Mouse (Mus musculus) G1E (cell line): ENCODE measurements around the gene Hsd11b1.

ENCODE experiments used
- CTCF ChIP-seq: IDR thresholded peaks from 2 replicates; pipeline ENCODE4 v1.5.1; 2012; ENCODE audit warnings: low read depth, low read length, inconsistent platforms, mixed read lengths
- GATA1 ChIP-seq: IDR thresholded peaks from 2 replicates; pipeline ENCODE4 v1.6.1; 2012; ENCODE audit warnings: borderline replicate concordance, low read length, inconsistent platforms, mixed read lengths
- GATA2 ChIP-seq: IDR thresholded peaks from 2 replicates; pipeline ENCODE4 v1.6.1; 2012; ENCODE audit warnings: low read depth, low read length, inconsistent platforms, borderline replicate concordance
- POLR2AphosphoS5 ChIP-seq: IDR thresholded peaks from 2 replicates; pipeline ENCODE4 v1.6.1; 2012; ENCODE audit warnings: low read depth, low read length, inconsistent platforms; ENCODE audit not compliant: insufficient replicate concordance
- TAL1 ChIP-seq: conservative IDR thresholded peaks from 2 replicates; pipeline ENCODE4 v1.6.1; 2012; ENCODE audit warnings: low read depth, low read length, inconsistent platforms, mixed read lengths

DNA sequence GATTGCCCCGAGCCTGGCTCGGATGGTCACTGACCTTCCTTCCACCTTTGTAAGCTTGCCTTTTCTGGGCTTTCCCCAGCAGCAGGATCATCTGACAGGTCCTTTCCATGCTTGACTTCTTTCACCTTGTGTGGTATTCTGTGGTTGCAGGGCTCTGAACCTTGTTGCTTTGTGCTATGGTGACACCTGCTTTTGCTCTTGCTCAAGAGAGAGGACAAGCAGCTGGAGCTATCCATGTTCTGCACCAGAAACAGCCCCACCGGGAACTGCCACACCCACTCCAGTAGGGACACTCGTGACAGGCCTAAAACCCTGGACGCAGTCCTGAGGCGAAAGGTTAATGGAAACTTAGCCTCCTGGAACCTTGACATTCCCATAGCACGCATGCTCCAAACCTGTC, 12.5 kb downstream of the Hsd11b1 start:
- TF ChIP-seq CTCF (no peak), TAL1 (no peak), GATA1 (no peak), POLR2AphosphoS5 (no peak), GATA2 (no peak)
